Mouse (Mus musculus): ENCODE measurements at regions not wholly inside any gene's neighbourhood (a gene's known extent, or its start where the extent isn't known, plus 50 kb on each side); places are given as distances from the start of the nearest gene placed in this dataset.

GRCm38 (mm10) chr1:73820701-73821100 lies 303.5 kb downstream of the Tns1 start:
- H3K9me3 ChIP-seq (ENCODE audit: control insufficient read depth, low read length) = no peaks in the 10 kb centered on the region
- no peak overlapping the region for H3K4me3 ChIP-seq (ENCODE audit: low read depth, low read length)
- WGBS = 68% methylated on average over 7 of the region's 7 CpGs
- no peaks in the 10 kb centered on the region for H3K36me3 ChIP-seq (ENCODE audit: control insufficient read depth, insufficient read depth, low read length)
- H3K4me1 ChIP-seq (ENCODE audit: control insufficient read depth, insufficient read depth, low read length) = 0 out of 2 replicates have a peak, but pooled peaks cover 3% of the 10 kb centered on the region
- no peak for ATAC-seq (ENCODE audit: low read depth)
- no peak overlapping the region for H3K27ac ChIP-seq (ENCODE audit: low read depth, low read length)
- H3K4me2 ChIP-seq (ENCODE audit: low read depth, low read length) = no peak overlapping the region
- no peak overlapping the region for H3K9ac ChIP-seq (replicated peaks; ENCODE audit: low read depth, low read length)
- H3K27me3 ChIP-seq (ENCODE audit: control insufficient read depth, insufficient read depth, low read length) = no peaks in the 10 kb centered on the region

GRCm38 (mm10) chr1:73807206-73807605 lies 317.0 kb downstream of the Tns1 start:
- no peak overlapping the region for H3K4me2 ChIP-seq (ENCODE audit: low read depth, low read length)
- no peaks in the 10 kb centered on the region for H3K27me3 ChIP-seq (ENCODE audit: control insufficient read depth, insufficient read depth, low read length)
- H3K36me3 ChIP-seq (ENCODE audit: control insufficient read depth, insufficient read depth, low read length) = no peaks in the 10 kb centered on the region
- H3K4me1 ChIP-seq (ENCODE audit: control insufficient read depth, insufficient read depth, low read length) = no peaks in the 10 kb centered on the region
- H3K9me3 ChIP-seq (ENCODE audit: control insufficient read depth, low read length) = no peaks in the 10 kb centered on the region
- H3K9ac ChIP-seq (replicated peaks; ENCODE audit: low read depth, low read length) = no peak overlapping the region
- no peak overlapping the region for H3K27ac ChIP-seq (ENCODE audit: low read depth, low read length)
- ATAC-seq (ENCODE audit: low read depth) = no peak
- 83% methylated on average over 3 of the region's 3 CpGs for WGBS
- no peak overlapping the region for H3K4me3 ChIP-seq (ENCODE audit: low read depth, low read length)

DNA sequence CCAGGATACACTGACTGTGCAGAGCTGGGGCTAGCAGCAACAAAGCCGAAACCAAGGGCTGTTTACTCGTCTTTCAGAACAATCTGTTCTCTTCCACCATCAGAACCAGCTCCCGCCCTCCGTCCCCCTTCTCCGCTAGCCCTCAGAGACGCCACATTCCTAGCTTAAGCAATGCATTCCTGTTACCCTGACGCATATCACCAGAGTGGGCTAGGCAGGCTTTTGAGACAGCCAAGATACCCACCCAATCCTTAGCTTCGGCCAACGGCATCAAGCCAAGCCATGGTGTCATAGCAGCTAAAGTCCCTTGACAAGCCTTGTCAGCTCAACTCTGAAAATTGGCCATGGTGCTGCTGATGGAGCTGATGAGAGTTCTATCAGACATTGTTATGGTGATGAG lies 319.1 kb downstream of the Tns1 start:
- no peak for ATAC-seq (ENCODE audit: low read depth)
- peaks cover 3% of the 10 kb centered on the region; the same call in 1 of the 2 replicates for H3K9me3 ChIP-seq (ENCODE audit: control insufficient read depth, low read length)
- no peak overlapping the region for H3K4me2 ChIP-seq (ENCODE audit: low read depth, low read length)
- 92% methylated on average over 9 of the region's 9 CpGs for WGBS
- H3K9ac ChIP-seq (replicated peaks; ENCODE audit: low read depth, low read length) = no peak overlapping the region
- H3K27me3 ChIP-seq (ENCODE audit: control insufficient read depth, insufficient read depth, low read length) = no peaks in the 10 kb centered on the region
- no peak overlapping the region for H3K27ac ChIP-seq (ENCODE audit: low read depth, low read length)
- H3K36me3 ChIP-seq (ENCODE audit: control insufficient read depth, insufficient read depth, low read length) = no peaks in the 10 kb centered on the region
- no peak overlapping the region for H3K4me3 ChIP-seq (ENCODE audit: low read depth, low read length)
- no peaks in the 10 kb centered on the region for H3K4me1 ChIP-seq (ENCODE audit: control insufficient read depth, insufficient read depth, low read length)

GRCm38 (mm10) chr1:73799996-73800395 lies 324.3 kb downstream of the Tns1 start:
- H3K27me3 ChIP-seq (ENCODE audit: control insufficient read depth, insufficient read depth, low read length) = no peaks in the 10 kb centered on the region
- no peak overlapping the region for H3K27ac ChIP-seq (ENCODE audit: low read depth, low read length)
- 79% methylated on average over 1 of the region's 1 CpGs for WGBS
- H3K4me2 ChIP-seq (ENCODE audit: low read depth, low read length) = no peak overlapping the region
- H3K4me3 ChIP-seq (ENCODE audit: low read depth, low read length) = no peak overlapping the region
- H3K9me3 ChIP-seq (ENCODE audit: control insufficient read depth, low read length) = peaks cover 3% of the 10 kb centered on the region; the same call in 1 of the 2 replicates
- H3K4me1 ChIP-seq (ENCODE audit: control insufficient read depth, insufficient read depth, low read length) = no peaks in the 10 kb centered on the region
- H3K36me3 ChIP-seq (ENCODE audit: control insufficient read depth, insufficient read depth, low read length) = no peaks in the 10 kb centered on the region
- H3K9ac ChIP-seq (replicated peaks; ENCODE audit: low read depth, low read length) = no peak overlapping the region
- ATAC-seq (ENCODE audit: low read depth) = no peak

GRCm38 (mm10) chr1:73799246-73799645 lies 325.0 kb downstream of the Tns1 start:
- ATAC-seq (ENCODE audit: low read depth) = no peak
- no peaks in the 10 kb centered on the region for H3K4me1 ChIP-seq (ENCODE audit: control insufficient read depth, insufficient read depth, low read length)
- no peak overlapping the region for H3K27ac ChIP-seq (ENCODE audit: low read depth, low read length)
- H3K27me3 ChIP-seq (ENCODE audit: control insufficient read depth, insufficient read depth, low read length) = no peaks in the 10 kb centered on the region
- peaks cover 3% of the 10 kb centered on the region; the same call in 1 of the 2 replicates for H3K9me3 ChIP-seq (ENCODE audit: control insufficient read depth, low read length)
- H3K9ac ChIP-seq (replicated peaks; ENCODE audit: low read depth, low read length) = no peak overlapping the region
- no peak overlapping the region for H3K4me2 ChIP-seq (ENCODE audit: low read depth, low read length)
- WGBS = 66% methylated on average over 8 of the region's 8 CpGs
- H3K4me3 ChIP-seq (ENCODE audit: low read depth, low read length) = no peak overlapping the region
- H3K36me3 ChIP-seq (ENCODE audit: control insufficient read depth, insufficient read depth, low read length) = no peaks in the 10 kb centered on the region

DNA sequence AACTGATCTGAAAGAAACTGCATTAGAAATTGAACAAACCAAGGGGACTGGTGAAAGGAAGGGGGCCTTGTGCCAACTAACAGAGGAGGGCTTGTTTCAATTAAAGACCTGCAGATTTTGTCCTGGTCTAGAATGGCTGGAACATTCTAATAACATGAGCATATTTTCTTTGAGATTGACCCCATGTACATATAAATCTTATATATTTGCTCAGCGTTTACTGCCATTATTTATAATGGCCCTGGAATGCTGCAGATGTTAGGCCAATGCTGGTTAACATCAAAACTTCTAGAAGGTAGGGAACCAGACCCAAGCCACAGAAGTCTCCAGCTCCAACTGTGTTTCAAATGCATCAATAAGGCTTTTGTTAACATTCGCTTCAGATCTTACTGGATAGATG lies 326.4 kb downstream of the Tns1 start:
- no peak overlapping the region for H3K4me2 ChIP-seq (ENCODE audit: low read depth, low read length)
- H3K36me3 ChIP-seq (ENCODE audit: control insufficient read depth, insufficient read depth, low read length) = no peaks in the 10 kb centered on the region
- H3K4me3 ChIP-seq (ENCODE audit: low read depth, low read length) = no peak overlapping the region
- no peaks in the 10 kb centered on the region for H3K4me1 ChIP-seq (ENCODE audit: control insufficient read depth, insufficient read depth, low read length)
- 80% methylated on average over 2 of the region's 2 CpGs for WGBS
- no peaks in the 10 kb centered on the region for H3K27me3 ChIP-seq (ENCODE audit: control insufficient read depth, insufficient read depth, low read length)
- H3K27ac ChIP-seq (ENCODE audit: low read depth, low read length) = no peak overlapping the region
- no peak overlapping the region for H3K9ac ChIP-seq (replicated peaks; ENCODE audit: low read depth, low read length)
- no peak for ATAC-seq (ENCODE audit: low read depth)
- H3K9me3 ChIP-seq (ENCODE audit: control insufficient read depth, low read length) = peaks cover 3% of the 10 kb centered on the region; the same call in 1 of the 2 replicates

GRCm38 (mm10) chr1:73797413-73797812 lies 326.8 kb downstream of the Tns1 start:
- Histone ChIP-seq H3K27ac (ENCODE audit: low read depth, low read length) (no peak overlapping the region), H3K4me2 (ENCODE audit: low read depth, low read length) (no peak overlapping the region), H3K4me1 (ENCODE audit: control insufficient read depth, insufficient read depth, low read length) (no peaks in the 10 kb centered on the region), H3K4me3 (ENCODE audit: low read depth, low read length) (no peak overlapping the region), H3K27me3 (ENCODE audit: control insufficient read depth, insufficient read depth, low read length) (no peaks in the 10 kb centered on the region), H3K36me3 (ENCODE audit: control insufficient read depth, insufficient read depth, low read length) (no peaks in the 10 kb centered on the region), H3K9ac (replicated peaks; ENCODE audit: low read depth, low read length) (no peak overlapping the region), H3K9me3 (ENCODE audit: control insufficient read depth, low read length) (peaks cover 3% of the 10 kb centered on the region; the same call in 1 of the 2 replicates)
- 88% methylated on average over 2 of the region's 2 CpGs for WGBS
- ATAC-seq (ENCODE audit: low read depth) = no peak

DNA sequence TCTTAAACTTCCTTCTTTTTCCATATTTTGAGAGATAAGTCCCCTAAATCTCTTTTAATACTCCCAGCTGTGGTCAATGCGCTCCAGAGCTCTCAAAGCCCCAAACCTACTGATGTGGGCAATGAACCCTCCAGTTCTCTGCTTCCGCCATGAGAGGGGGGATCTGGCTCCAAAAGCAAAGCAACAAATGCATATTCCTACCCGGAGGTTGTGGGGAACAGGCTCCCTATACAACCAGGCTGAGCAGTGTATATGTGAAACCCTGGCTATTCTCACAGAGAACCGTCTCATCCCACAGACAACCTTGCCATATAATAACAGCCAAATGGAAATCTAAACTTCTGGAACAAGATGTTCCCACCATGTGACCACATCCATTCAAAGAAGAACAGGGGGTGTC lies 330.4 kb downstream of the Tns1 start:
- Histone ChIP-seq H3K4me3 (ENCODE audit: low read depth, low read length) (no peak overlapping the region), H3K36me3 (ENCODE audit: control insufficient read depth, insufficient read depth, low read length) (no peaks in the 10 kb centered on the region), H3K9me3 (ENCODE audit: control insufficient read depth, low read length) (no peaks in the 10 kb centered on the region), H3K27ac (ENCODE audit: low read depth, low read length) (no peak overlapping the region), H3K27me3 (ENCODE audit: control insufficient read depth, insufficient read depth, low read length) (no peaks in the 10 kb centered on the region), H3K9ac (replicated peaks; ENCODE audit: low read depth, low read length) (no peak overlapping the region), H3K4me1 (ENCODE audit: control insufficient read depth, insufficient read depth, low read length) (no peaks in the 10 kb centered on the region), H3K4me2 (ENCODE audit: low read depth, low read length) (no peak overlapping the region)
- ATAC-seq (ENCODE audit: low read depth) = no peak
- WGBS = 86% methylated on average over 4 of the region's 4 CpGs

DNA sequence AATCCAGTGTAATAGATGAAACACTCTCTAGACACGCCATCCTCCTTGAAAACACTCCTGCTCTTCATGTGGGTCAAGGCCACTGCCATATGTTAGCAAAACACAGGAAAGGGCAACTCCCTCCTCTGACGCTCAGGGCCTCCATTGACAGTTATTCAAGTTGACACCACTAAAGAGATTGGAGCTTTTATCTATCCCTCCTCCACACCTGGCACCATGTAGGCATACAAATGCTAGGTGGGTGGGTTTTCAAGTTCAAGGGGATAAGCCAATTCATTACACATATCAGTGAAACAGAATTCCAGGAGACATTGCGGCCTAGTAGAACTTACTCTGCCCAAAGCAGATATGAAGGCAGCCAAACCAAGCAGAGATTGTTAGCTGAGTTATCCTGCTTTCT lies 331.0 kb downstream of the Tns1 start:
- WGBS = 84% methylated on average over 3 of the region's 3 CpGs
- Histone ChIP-seq H3K27ac (ENCODE audit: low read depth, low read length) (no peak overlapping the region), H3K9ac (replicated peaks; ENCODE audit: low read depth, low read length) (no peak overlapping the region), H3K27me3 (ENCODE audit: control insufficient read depth, insufficient read depth, low read length) (no peaks in the 10 kb centered on the region), H3K4me1 (ENCODE audit: control insufficient read depth, insufficient read depth, low read length) (no peaks in the 10 kb centered on the region), H3K9me3 (ENCODE audit: control insufficient read depth, low read length) (no peaks in the 10 kb centered on the region), H3K36me3 (ENCODE audit: control insufficient read depth, insufficient read depth, low read length) (no peaks in the 10 kb centered on the region), H3K4me3 (ENCODE audit: low read depth, low read length) (no peak overlapping the region), H3K4me2 (ENCODE audit: low read depth, low read length) (no peak overlapping the region)
- ATAC-seq (ENCODE audit: low read depth) = no peak

GRCm38 (mm10) chr1:73792311-73792710 lies 331.9 kb downstream of the Tns1 start:
- Histone ChIP-seq H3K27ac (ENCODE audit: low read depth, low read length) (no peak overlapping the region), H3K9me3 (ENCODE audit: control insufficient read depth, low read length) (no peaks in the 10 kb centered on the region), H3K9ac (replicated peaks; ENCODE audit: low read depth, low read length) (no peak overlapping the region), H3K4me1 (ENCODE audit: control insufficient read depth, insufficient read depth, low read length) (no peaks in the 10 kb centered on the region), H3K4me3 (ENCODE audit: low read depth, low read length) (no peak overlapping the region), H3K4me2 (ENCODE audit: low read depth, low read length) (no peak overlapping the region), H3K27me3 (ENCODE audit: control insufficient read depth, insufficient read depth, low read length) (no peaks in the 10 kb centered on the region), H3K36me3 (ENCODE audit: control insufficient read depth, insufficient read depth, low read length) (no peaks in the 10 kb centered on the region)
- 94% methylated on average over 5 of the region's 5 CpGs for WGBS
- no peak for ATAC-seq (ENCODE audit: low read depth)

Measured in neural tube, embryonic 14.5 days (tissue).